Mouse (Mus musculus) kidney, adult 2 months (tissue): Measurements from ENCODE around the gene 1700021F05Rik. TPM values are rescaled to one million over a fixed set of nuclear protein-coding genes. Genes with fewer than 3 reads are reported as not detected.

Experiments used
- DNase-seq: peaks from one replicate; pipeline ENCODE4 v3.0.0; 2021
- H3K27ac ChIP-seq: fragments of 200-500 bp; 2 replicates; pipeline ENCODE4 v1.5.1; 2012; ENCODE audit warnings: low read depth, low read length, control low read depth, inconsistent platforms; ENCODE audit not compliant: insufficient read depth
- H3K27me3 ChIP-seq: fragments of 200-500 bp; replicated peaks from 2 replicates; pipeline ENCODE4 v1.6.1; 2012; ENCODE audit warnings: mild to moderate bottlenecking, moderate library complexity, low read length, inconsistent platforms; ENCODE audit not compliant: control insufficient read depth, insufficient read depth
- H3K36me3 ChIP-seq: fragments of 200-500 bp; 2 replicates; pipeline ENCODE4 v1.6.1; 2012; ENCODE audit warnings: mild to moderate bottlenecking, moderate library complexity, low read length, inconsistent platforms; ENCODE audit not compliant: control insufficient read depth, insufficient read depth
- H3K4me1 ChIP-seq: fragments of 200-500 bp; 2 replicates; pipeline ENCODE4 v1.6.1; 2011; ENCODE audit warnings: low read length; ENCODE audit not compliant: control insufficient read depth, insufficient read depth
- H3K4me3 ChIP-seq: fragments of 200-500 bp; 2 replicates; pipeline ENCODE4 v1.5.1; 2011; ENCODE audit warnings: mild to moderate bottlenecking, low read depth, low read length, control low read depth; ENCODE audit not compliant: insufficient read depth
- CTCF ChIP-seq: fragments of 200-500 bp; conservative IDR thresholded peaks from 2 replicates; pipeline ENCODE4 v1.5.1; 2011; ENCODE audit warnings: low read depth, mild to moderate bottlenecking, control low read depth, low read length, moderate library complexity, mixed read lengths; ENCODE audit not compliant: insufficient read depth, insufficient read length
- POLR2A ChIP-seq: fragments of 200-500 bp; IDR thresholded peaks from one replicate; pipeline ENCODE4 v1.6.1; 2011; ENCODE audit warnings: low read depth, low read length, control low read depth
- WGBS: fragments of 180-500 bp; shearing (Covaris S2); methylation state at CpG from one replicate; pipeline ENCODE4 v1.1.7; 2018; 5-methylcytosine and 5-hydroxymethylcytosine counted together
- polyA plus RNA-seq: library from polyadenylated mRNA; depleted of rRNA; stranded (reverse); fragments of >200 nt; gene quantifications from 2 replicates; pipeline ENCODE4 v1.2.3, GENCODE M21; 2012

Gene 1700021F05Rik
- polyA plus RNA-seq, 1 experiment = 19.6 TPM

- Histone ChIP-seq H3K36me3 (no peaks in the 10 kb centered on the region), H3K27ac (no peak overlapping the region), H3K27me3 (no peaks in the 10 kb centered on the region), H3K4me3 (no peak overlapping the region), H3K4me1 (no peaks in the 10 kb centered on the region)
- no peak for DNase-seq
- TF ChIP-seq CTCF (0 out of 2 replicates have a peak, but pooled peaks have one; percentile 24), POLR2A (no peak)
- WGBS = 46% methylated on average over 2 of the region's 2 CpGs
Observed at GRCm38 (mm10) chr10:43560765-43561164, 20.0 kb upstream of the 1700021F05Rik start.

DNA sequence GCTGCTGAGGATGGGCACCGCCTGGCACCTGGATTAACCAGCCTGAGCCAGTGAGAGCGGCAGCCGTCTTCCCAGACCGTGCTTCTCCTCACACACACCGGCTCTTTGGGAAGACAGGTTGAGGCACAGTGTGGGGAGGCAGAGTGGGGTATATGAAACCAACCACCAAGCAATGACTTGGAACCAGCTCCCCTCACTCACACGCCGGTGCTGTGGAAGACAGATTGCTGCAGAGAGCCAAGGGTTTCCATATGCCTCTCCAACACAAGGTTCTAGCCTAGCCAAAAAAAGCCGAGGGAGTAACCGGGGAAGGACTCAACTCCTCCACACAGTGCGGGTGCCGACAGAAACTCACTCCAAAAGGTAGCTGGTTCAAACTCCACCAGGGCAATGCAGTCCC is 18.5 kb upstream of the 1700021F05Rik start:
- TF ChIP-seq POLR2A = no peak
- TF ChIP-seq CTCF = no peak
- 63% methylated on average over 11 of the region's 11 CpGs for WGBS

DNA sequence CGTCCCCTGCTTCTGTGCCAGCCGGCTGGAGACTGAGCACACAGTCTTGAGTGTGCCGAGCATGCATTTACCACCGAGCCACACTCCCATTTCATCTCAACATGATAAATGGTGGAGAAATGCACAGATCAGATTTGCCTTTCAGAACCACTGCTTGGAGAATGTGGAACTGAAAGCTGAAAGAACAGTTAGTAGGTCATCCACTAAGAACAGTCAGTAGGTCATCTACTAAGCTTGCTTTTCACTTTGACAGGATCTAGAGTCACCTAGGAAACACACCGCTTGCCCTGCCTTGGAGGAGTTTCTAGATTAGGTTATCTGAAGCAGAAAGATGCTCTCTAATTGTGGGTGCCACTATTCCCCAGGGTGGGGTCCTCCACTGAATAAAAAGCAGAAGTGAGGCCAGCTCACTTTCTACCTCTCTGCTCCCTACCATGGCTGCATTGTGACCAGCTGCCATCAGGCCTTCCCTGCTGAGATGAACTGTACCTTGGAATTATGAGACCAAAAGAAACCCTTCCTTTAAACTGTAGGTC is 16.9 kb upstream of the 1700021F05Rik start:
- DNase-seq = no peak
- Histone ChIP-seq H3K4me3 (no peak overlapping the region), H3K4me1 (no peaks in the 10 kb centered on the region), H3K27ac (no peak overlapping the region), H3K27me3 (no peaks in the 10 kb centered on the region), H3K36me3 (no peaks in the 10 kb centered on the region)
- TF ChIP-seq POLR2A (no peak), CTCF (no peak)
- 92% methylated on average over 5 of the region's 5 CpGs for WGBS

More for the DNA sequence above, 18.5 kb upstream of the 1700021F05Rik start:
- H3K4me1 ChIP-seq = no peaks in the 10 kb centered on the region
- H3K4me3 ChIP-seq = no peak overlapping the region
- no peak for DNase-seq
- no peaks in the 10 kb centered on the region for H3K27me3 ChIP-seq
- H3K27ac ChIP-seq = no peak overlapping the region
- H3K36me3 ChIP-seq = no peaks in the 10 kb centered on the region

DNA sequence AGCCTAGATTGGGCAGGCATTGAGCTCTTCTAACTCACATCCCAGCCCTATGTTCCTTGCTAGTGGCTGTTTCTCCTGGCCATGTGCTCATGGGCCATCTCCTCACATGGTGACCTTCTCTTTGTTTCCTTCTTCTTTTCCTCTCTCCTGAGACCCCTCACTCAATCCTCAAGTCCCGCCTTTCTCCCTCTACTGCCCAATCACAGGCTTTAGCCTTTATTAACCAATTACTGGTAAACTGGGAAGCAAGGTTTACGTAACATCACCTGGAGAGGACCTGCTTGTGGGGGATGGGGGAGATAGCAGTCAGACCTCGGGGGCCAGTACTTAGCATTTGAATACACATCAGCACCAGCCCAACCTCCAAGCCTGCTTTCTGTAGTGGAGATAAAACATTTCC is 10.6 kb upstream of the 1700021F05Rik start:
- TF ChIP-seq POLR2A (no peak), CTCF (no peak)
- Histone ChIP-seq H3K27ac (no peak overlapping the region), H3K36me3 (no peaks in the 10 kb centered on the region), H3K4me3 (no peak overlapping the region), H3K27me3 (no peaks in the 10 kb centered on the region), H3K4me1 (no peaks in the 10 kb centered on the region)
- WGBS = 49% methylated on average over 3 of the region's 3 CpGs
- DNase-seq = no peak

DNA sequence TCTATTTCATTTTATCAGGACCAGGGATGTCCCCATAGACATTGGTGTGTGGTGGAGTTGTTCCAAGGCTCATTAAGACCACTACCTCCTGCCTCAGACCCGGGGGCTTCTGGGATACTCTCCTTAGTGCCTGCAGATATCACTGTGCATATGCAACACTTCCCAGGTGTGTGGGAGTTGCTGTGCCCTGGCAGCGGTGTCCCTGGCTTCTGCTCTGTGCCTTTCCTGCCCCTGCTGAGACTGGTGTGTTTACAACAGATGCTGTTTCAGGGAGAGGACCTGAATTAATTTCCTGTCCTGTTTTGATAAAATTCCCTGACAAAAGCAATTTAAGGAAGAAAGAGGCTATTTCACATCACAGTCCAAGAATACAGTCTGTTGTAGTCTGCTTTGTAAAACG is 10.1 kb upstream of the 1700021F05Rik start:
- Histone ChIP-seq H3K27ac (no peak overlapping the region), H3K27me3 (no peaks in the 10 kb centered on the region), H3K4me3 (no peak overlapping the region), H3K4me1 (no peaks in the 10 kb centered on the region), H3K36me3 (no peaks in the 10 kb centered on the region)
- WGBS = 42% methylated on average over 3 of the region's 3 CpGs
- no peak for TF ChIP-seq CTCF
- TF ChIP-seq POLR2A = no peak
- no peak for DNase-seq

DNA sequence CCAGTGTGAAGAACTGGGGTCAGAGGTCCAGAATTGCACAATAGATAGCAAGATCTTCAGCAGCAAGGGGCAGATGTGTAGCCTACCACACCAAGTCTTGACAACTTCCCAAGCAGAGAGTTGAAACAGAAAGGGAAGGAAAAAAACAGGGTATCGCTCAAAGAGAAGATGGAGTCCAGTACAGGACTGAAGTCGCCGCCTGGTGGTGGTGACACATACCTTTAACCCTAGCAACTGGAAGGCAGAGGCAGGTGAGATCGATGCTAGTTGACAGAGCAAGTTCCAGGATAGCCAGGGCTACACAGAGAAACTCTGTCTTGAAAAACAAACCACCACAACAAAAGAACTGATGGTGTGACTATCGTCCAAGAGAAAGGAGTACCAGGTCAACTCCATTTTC is 8.6 kb upstream of the 1700021F05Rik start:
- Histone ChIP-seq H3K4me1 (no peaks in the 10 kb centered on the region), H3K4me3 (no peak overlapping the region), H3K36me3 (no peaks in the 10 kb centered on the region), H3K27me3 (no peaks in the 10 kb centered on the region), H3K27ac (no peak overlapping the region)
- no peak for DNase-seq
- TF ChIP-seq CTCF (peak; percentile 46; the same call in 1 of the 2 replicates), POLR2A (no peak)
- WGBS = 71% methylated on average over 5 of the region's 5 CpGs

GRCm38 (mm10) chr10:43541153-43541544 is 355 bp upstream of the 1700021F05Rik start:
- 19% methylated on average over 8 of the region's 8 CpGs for WGBS

More at GRCm38 (mm10) chr10:43541153-43541544, 355 bp upstream of the 1700021F05Rik start:
- no peak overlapping the region for H3K4me3 ChIP-seq
- H3K27me3 ChIP-seq = no peaks in the 10 kb centered on the region
- DNase-seq = no peak
- no peaks in the 10 kb centered on the region; the same call in 1 of the 2 replicates for H3K36me3 ChIP-seq
- TF ChIP-seq CTCF = no peak
- no peak for TF ChIP-seq POLR2A
- peaks cover 29% of the 10 kb centered on the region; the same call in 1 of the 2 replicates for H3K4me1 ChIP-seq
- H3K27ac ChIP-seq = no peak overlapping the region
